Mouse (Mus musculus) liver, adult 2 months (tissue): ENCODE measurements at regions not wholly inside any gene's neighbourhood (a gene's known extent, or its start where the extent isn't known, plus 50 kb on each side); places are given as distances from the start of the nearest gene placed in this dataset.
A peak's percentile ranks its signal among the peaks of the same experiment; 100 is the strongest.

ENCODE experiments used
- DNase-seq: peaks from one replicate; pipeline ENCODE4 v3.0.0-alpha.2; 2011; ENCODE audit warnings: low read depth, low spot score; ENCODE audit errors: extremely low read depth
- H3K27ac ChIP-seq: fragments of 200-500 bp; replicated peaks from 2 replicates; pipeline ENCODE4 v1.5.1; 2012; ENCODE audit warnings: low read depth, mild to moderate bottlenecking, control low read depth, inconsistent platforms, low read length; ENCODE audit not compliant: insufficient read depth
- H3K27me3 ChIP-seq: fragments of 200-500 bp; 2 replicates; pipeline ENCODE4 v1.6.1; 2012; ENCODE audit warnings: mild to moderate bottlenecking, moderate library complexity, low read length, inconsistent platforms; ENCODE audit not compliant: control insufficient read depth, insufficient read depth
- H3K36me3 ChIP-seq: fragments of 200-500 bp; 2 replicates; pipeline ENCODE4 v1.6.1; 2012; ENCODE audit warnings: low read length, inconsistent platforms; ENCODE audit not compliant: control insufficient read depth, insufficient read depth
- H3K4me1 ChIP-seq: fragments of 200-500 bp; 2 replicates; pipeline ENCODE4 v1.6.1; 2011; ENCODE audit warnings: low read length; ENCODE audit not compliant: control insufficient read depth, insufficient read depth
- H3K4me3 ChIP-seq: fragments of 200-500 bp; 2 replicates; pipeline ENCODE4 v1.5.1; 2011; ENCODE audit warnings: low read depth, mild to moderate bottlenecking, control low read depth, low read length, moderate library complexity; ENCODE audit not compliant: insufficient read depth
- H3K79me2 ChIP-seq: fragments of 200-500 bp; 2 replicates; pipeline ENCODE4 v1.6.1; 2012; ENCODE audit warnings: inconsistent platforms, mild to moderate bottlenecking, low read length, moderate library complexity; ENCODE audit not compliant: control insufficient read depth, insufficient read depth
- H3K9ac ChIP-seq: fragments of 200-500 bp; 2 replicates; pipeline ENCODE4 v1.6.1; 2012; ENCODE audit warnings: low read depth, mild to moderate bottlenecking, control low read depth, inconsistent platforms, low read length
- CTCF ChIP-seq: fragments of 200-500 bp; IDR thresholded peaks from 2 replicates; pipeline ENCODE4 v1.5.1; 2011; ENCODE audit warnings: low read depth, low read length, control low read depth
- POLR2A ChIP-seq: fragments of 200-500 bp; IDR thresholded peaks from 2 replicates; pipeline ENCODE4 v1.6.1; 2011; ENCODE audit warnings: low read length, control low read depth; ENCODE audit not compliant: insufficient read depth; ENCODE audit errors: extremely low read depth
- WGBS: fragments of 180-500 bp; shearing (Covaris S2); methylation state at CpG from one replicate; pipeline ENCODE4 v1.1.7; 2018; 5-methylcytosine and 5-hydroxymethylcytosine counted together

- Histone ChIP-seq H3K4me1 (peaks cover 23% of the 10 kb centered on the region), H3K27ac (no peak overlapping the region), H3K9ac (no peak overlapping the region), H3K4me3 (no peak overlapping the region), H3K79me2 (no peaks in the 10 kb centered on the region), H3K36me3 (no peaks in the 10 kb centered on the region), H3K27me3 (no peaks in the 10 kb centered on the region)
- 94% methylated on average over 7 of the region's 7 CpGs for whole genome bisulfite sequencing
- no peak for DNase-seq
- no peak for TF ChIP-seq POLR2A
- TF ChIP-seq CTCF = no peak
Observed at GRCm38 (mm10) chr10:66923947-66924346, 172.0 kb upstream of the Jmjd1c start.

- no peaks in the 10 kb centered on the region for H3K79me2 ChIP-seq
- H3K27ac ChIP-seq = no peak overlapping the region
- DNase-seq = no peak
- H3K9ac ChIP-seq = no peak overlapping the region
- H3K36me3 ChIP-seq = no peaks in the 10 kb centered on the region
- peaks cover 23% of the 10 kb centered on the region for H3K4me1 ChIP-seq
- H3K27me3 ChIP-seq = no peaks in the 10 kb centered on the region
- 84% methylated on average over 16 of the region's 16 CpGs for WGBS
- H3K4me3 ChIP-seq = no peak overlapping the region
- no peak for TF ChIP-seq POLR2A
- TF ChIP-seq CTCF = no peak
Observed at GRCm38 (mm10) chr10:66924418-66924817, 171.5 kb upstream of the Jmjd1c start.

- H3K36me3 ChIP-seq = no peaks in the 10 kb centered on the region
- TF ChIP-seq CTCF (no peak), POLR2A (no peak)
- peaks cover 17% of the 10 kb centered on the region for H3K4me1 ChIP-seq
- WGBS = 53% methylated on average over 6 of the region's 6 CpGs
- no peaks in the 10 kb centered on the region for H3K79me2 ChIP-seq
- H3K4me3 ChIP-seq = no peak overlapping the region
- H3K27ac ChIP-seq = no peak overlapping the region
- no peak overlapping the region for H3K9ac ChIP-seq
- H3K27me3 ChIP-seq = no peaks in the 10 kb centered on the region
- no peak for DNase-seq
Observed at GRCm38 (mm10) chr10:66925553-66926127, 170.3 kb upstream of the Jmjd1c start.

- Histone ChIP-seq H3K79me2 (no peaks in the 10 kb centered on the region), H3K27me3 (no peaks in the 10 kb centered on the region), H3K27ac (no peak overlapping the region), H3K4me1 (peaks cover 7% of the 10 kb centered on the region), H3K4me3 (no peak overlapping the region), H3K36me3 (no peaks in the 10 kb centered on the region), H3K9ac (no peak overlapping the region)
- 83% methylated on average over 2 of the region's 2 CpGs for WGBS
- no peak for DNase-seq
- no peak for TF ChIP-seq CTCF
- no peak for TF ChIP-seq POLR2A
Observed at GRCm38 (mm10) chr10:66927651-66928050, 168.3 kb upstream of the Jmjd1c start.

- peak overlapping the region; percentile 89 for H3K27ac ChIP-seq
- TF ChIP-seq POLR2A (no peak), CTCF (no peak)
- 0 out of 2 replicates have a peak overlapping the region, but pooled peaks have one; percentile 33 for H3K9ac ChIP-seq
- no peaks in the 10 kb centered on the region for H3K36me3 ChIP-seq
- H3K27me3 ChIP-seq = no peaks in the 10 kb centered on the region
- 24% methylated on average over 6 of the region's 6 CpGs for WGBS
- no peaks in the 10 kb centered on the region for H3K79me2 ChIP-seq
- H3K4me1 ChIP-seq = peaks cover 7% of the 10 kb centered on the region
- H3K4me3 ChIP-seq = no peak overlapping the region
- peak; percentile 95 for DNase-seq
Observed at GRCm38 (mm10) chr10:66928211-66928990, 167.5 kb upstream of the Jmjd1c start.

- DNase-seq = peak; percentile 54
- H3K27me3 ChIP-seq = no peaks in the 10 kb centered on the region
- no peaks in the 10 kb centered on the region for H3K36me3 ChIP-seq
- no peak overlapping the region for H3K27ac ChIP-seq
- H3K4me3 ChIP-seq = no peak overlapping the region
- TF ChIP-seq CTCF (no peak), POLR2A (no peak)
- WGBS = 72% methylated on average over 10 of the region's 10 CpGs
- no peaks in the 10 kb centered on the region for H3K79me2 ChIP-seq
- peaks cover 9% of the 10 kb centered on the region for H3K4me1 ChIP-seq
- H3K9ac ChIP-seq = no peak overlapping the region
Observed at GRCm38 (mm10) chr10:66930563-66930962, 165.4 kb upstream of the Jmjd1c start.
